Mouse (Mus musculus): ENCODE measurements around the gene Hsdl2.
"Not testable (repeated sequence)": the region's sequence is repeated elsewhere in the genome, so short reads cannot be mapped to it uniquely, and the experiment has no call there.

The Hsdl2 gene

GRCm38 (mm10) chr4:59581314-59582185, at the start of gene Hsdl2:
Gene Hsdl2, plus strand, starts transcription at chr4:59581563.
- peak; percentile 99 for DNase-seq (ENCODE audit: low spot score in 2 of 2)

GRCm38 (mm10) chr4:59533268-59533667, 48.1 kb upstream of the Hsdl2 start:
- DNase-seq (ENCODE audit: low spot score in 2 of 2): no peak

GRCm38 (mm10) chr4:59535624-59536023, 45.7 kb upstream of the Hsdl2 start:
- DNase-seq (ENCODE audit: low spot score in 2 of 2): no peak

GRCm38 (mm10) chr4:59536281-59536680, 45.1 kb upstream of the Hsdl2 start:
- no peak for DNase-seq (ENCODE audit: low spot score in 2 of 2)

- no peak for DNase-seq (ENCODE audit: low spot score in 2 of 2)
These were observed 38.4 kb upstream of the Hsdl2 start for GRCm38 (mm10) chr4:59543006-59543405.

- DNase-seq (ENCODE audit: low spot score in 2 of 2): no peak
These were observed 36.7 kb upstream of the Hsdl2 start for GRCm38 (mm10) chr4:59544654-59545053.

- no peak for DNase-seq (ENCODE audit: low spot score in 2 of 2)
These were observed 34.9 kb upstream of the Hsdl2 start for GRCm38 (mm10) chr4:59546285-59547071.

GRCm38 (mm10) chr4:59547136-59547889, 34.0 kb upstream of the Hsdl2 start:
- DNase-seq (ENCODE audit: low spot score in 2 of 2): no peak

- DNase-seq (ENCODE audit: low spot score in 2 of 2): no peak
These were observed 33.3 kb upstream of the Hsdl2 start for GRCm38 (mm10) chr4:59548011-59548559.

- peak; percentile 72 to 79 for DNase-seq (ENCODE audit: low spot score in 2 of 2)
These were observed 32.7 kb upstream of the Hsdl2 start for GRCm38 (mm10) chr4:59548560-59549174.

GRCm38 (mm10) chr4:59549175-59549976, 32.0 kb upstream of the Hsdl2 start, which contains the start of gene Ptbp3:
Gene Ptbp3, minus strand, starts transcription at chr4:59549364.
- peak; percentile 88 to 92 for DNase-seq (ENCODE audit: low spot score in 2 of 2)

GRCm38 (mm10) chr4:59549977-59550560, 31.3 kb upstream of the Hsdl2 start:
- DNase-seq (ENCODE audit: low spot score in 2 of 2): peak in 1 of 2 experiments; percentile 20

- no peak for DNase-seq (ENCODE audit: low spot score in 2 of 2)
These were observed 29.5 kb upstream of the Hsdl2 start for GRCm38 (mm10) chr4:59551901-59552300.

GRCm38 (mm10) chr4:59552835-59553234, 28.5 kb upstream of the Hsdl2 start:
- no peak for DNase-seq (ENCODE audit: low spot score in 2 of 2)

GRCm38 (mm10) chr4:59553576-59553975, 27.8 kb upstream of the Hsdl2 start:
- DNase-seq (ENCODE audit: low spot score in 2 of 2): no peak

GRCm38 (mm10) chr4:59555177-59555576, 26.2 kb upstream of the Hsdl2 start:
- no peak for DNase-seq (ENCODE audit: low spot score in 2 of 2)

GRCm38 (mm10) chr4:59557343-59557742, 24.0 kb upstream of the Hsdl2 start:
- DNase-seq (ENCODE audit: low spot score in 2 of 2): not testable (repeated sequence)

- DNase-seq (ENCODE audit: low spot score in 2 of 2): no peak
These were observed 23.2 kb upstream of the Hsdl2 start for GRCm38 (mm10) chr4:59558096-59558720.

GRCm38 (mm10) chr4:59560141-59560540, 21.2 kb upstream of the Hsdl2 start:
- no peak for DNase-seq (ENCODE audit: low spot score in 2 of 2)
